ENCODE assay signal across 10 mouse cellular contexts in genomic region chr16:28140972-28141371, GRCm38 (mm10).
DNase-seq lines count a peak whose midpoint lies in the region; ATAC-seq lines count a peak whose summit lies in the region.
"Had no signal": no experiment of that assay in that cellular context is flagged by ENCODE, and none has a peak within 500 bp of the region (broad histone marks: within the 10 kb centered on the region; RNA-seq: fewer than 3 reads in every experiment).

No protein-coding gene starts in this region.

- no peaks in the 10 kb centered on the region for H3K36me3 ChIP-seq in forebrain, embryonic 14.5 days (ENCODE audit: control insufficient read depth, insufficient read depth, low read length)
- H3K36me3 ChIP-seq in forebrain, embryonic 13.5 days (ENCODE audit: poor library complexity, severe bottlenecking): no peaks in the 10 kb centered on the region
- H3K36me3 ChIP-seq in limb, embryonic 11.5 days (ENCODE audit: control insufficient read depth, insufficient read depth, low read length): no peaks in the 10 kb centered on the region
- H3K36me3 ChIP-seq in limb, embryonic 10.5 days: no peaks in the 10 kb centered on the region
- H3K36me3 ChIP-seq: heart, embryonic 13.5 days; liver, embryonic 15.5 days had no signal

- no peaks in the 10 kb centered on the region for H3K27me3 ChIP-seq in forebrain, embryonic 14.5 days (replicated peaks; ENCODE audit: control insufficient read depth, insufficient read depth, low read length)
- no peaks in the 10 kb centered on the region for H3K27me3 ChIP-seq in forebrain, embryonic 13.5 days
- H3K27me3 ChIP-seq in limb, embryonic 11.5 days (ENCODE audit: control insufficient read depth, insufficient read depth, low read length): no peaks in the 10 kb centered on the region
- H3K27me3 ChIP-seq in limb, embryonic 10.5 days (ENCODE audit: low read depth, poor library complexity, severe bottlenecking): no peaks in the 10 kb centered on the region
- H3K27me3 ChIP-seq: heart, embryonic 13.5 days; liver, embryonic 15.5 days had no signal

- 87% methylated on average over 3 of the region's 3 CpGs for WGBS in forebrain, embryonic 14.5 days
- WGBS in forebrain, embryonic 13.5 days: 93% methylated on average over 3 of the region's 3 CpGs
- 80% methylated on average over 3 of the region's 3 CpGs for WGBS in limb, embryonic 11.5 days
- 87% methylated on average over 3 of the region's 3 CpGs for WGBS in limb, embryonic 10.5 days

- no peak overlapping the region for H3K4me3 ChIP-seq in forebrain, embryonic 14.5 days (ENCODE audit: low read depth, low read length)
- H3K4me3 ChIP-seq in forebrain, embryonic 13.5 days: no peak overlapping the region
- no peak overlapping the region for H3K4me3 ChIP-seq in limb, embryonic 11.5 days (ENCODE audit: low read depth, low read length)
- H3K4me3 ChIP-seq in limb, embryonic 10.5 days: no peak overlapping the region
- H3K4me3 ChIP-seq: heart, embryonic 13.5 days; liver, embryonic 15.5 days had no signal

- ATAC-seq in forebrain, embryonic 14.5 days: peak; percentile 40; the same call in 1 of the 2 replicates
- ATAC-seq in forebrain, embryonic 13.5 days: no peak
- ATAC-seq in limb, embryonic 11.5 days (ENCODE audit: insufficient number of reproducible peaks, low FRiP score, low TSS enrichment, low read depth): no peak

- no peaks in the 10 kb centered on the region for H3K4me1 ChIP-seq in forebrain, embryonic 14.5 days (ENCODE audit: control insufficient read depth, insufficient read depth, low read length)
- no peaks in the 10 kb centered on the region for H3K4me1 ChIP-seq in forebrain, embryonic 13.5 days
- H3K4me1 ChIP-seq in limb, embryonic 11.5 days (ENCODE audit: control insufficient read depth, insufficient read depth, low read length): no peaks in the 10 kb centered on the region
- no peaks in the 10 kb centered on the region for H3K4me1 ChIP-seq in limb, embryonic 10.5 days
- H3K4me1 ChIP-seq: heart, embryonic 13.5 days; liver, embryonic 15.5 days had no signal

- H3K4me2 ChIP-seq in forebrain, embryonic 14.5 days (ENCODE audit: low read length): no peak overlapping the region
- no peak overlapping the region for H3K4me2 ChIP-seq in forebrain, embryonic 13.5 days
- no peak overlapping the region for H3K4me2 ChIP-seq in limb, embryonic 11.5 days (ENCODE audit: low read depth, severe bottlenecking)
- H3K4me2 ChIP-seq: heart, embryonic 13.5 days; liver, embryonic 15.5 days had no signal

- no peak overlapping the region for H3K27ac ChIP-seq in forebrain, embryonic 14.5 days (ENCODE audit: low read depth, low read length)
- H3K27ac ChIP-seq in forebrain, embryonic 13.5 days: no peak overlapping the region
- no peak overlapping the region for H3K27ac ChIP-seq in limb, embryonic 11.5 days (replicated peaks; ENCODE audit: low read depth, low read length)
- H3K27ac ChIP-seq in limb, embryonic 10.5 days: no peak overlapping the region
- H3K27ac ChIP-seq: heart, embryonic 13.5 days; liver, embryonic 15.5 days had no signal

- H3K9ac ChIP-seq in forebrain, embryonic 14.5 days (ENCODE audit: low read length): no peak overlapping the region
- no peak overlapping the region for H3K9ac ChIP-seq in forebrain, embryonic 13.5 days
- no peak overlapping the region for H3K9ac ChIP-seq in limb, embryonic 11.5 days (ENCODE audit: low read length)
- H3K9ac ChIP-seq: heart, embryonic 13.5 days; liver, embryonic 15.5 days had no signal

- peak; percentile 25 for DNase-seq in forebrain, embryonic 14.5 days (ENCODE audit: low spot score)
- peak; percentile 23 for DNase-seq in limb, embryonic 11.5 days (ENCODE audit: low spot score)
- DNase-seq in limb, embryonic 10.5 days (ENCODE audit: low spot score): no peak
- DNase-seq in ES-CJ7 (ENCODE audit: low read depth, low spot score): peak; percentile 22
- DNase-seq in cerebellum, postnatal 36 days: peak; percentile 16 to 17
- no peak for DNase-seq in yolk sac, embryonic 10.5 days (ENCODE audit: low spot score)
- no peak for DNase-seq in layer of hippocampus, postnatal 36 days

- H3K9me3 ChIP-seq in forebrain, embryonic 14.5 days (replicated peaks; ENCODE audit: control insufficient read depth, low read length): no peaks in the 10 kb centered on the region
- H3K9me3 ChIP-seq in forebrain, embryonic 13.5 days (replicated peaks): no peaks in the 10 kb centered on the region
- no peaks in the 10 kb centered on the region for H3K9me3 ChIP-seq in limb, embryonic 11.5 days (ENCODE audit: control insufficient read depth, low read length)
- no peaks in the 10 kb centered on the region for H3K9me3 ChIP-seq in limb, embryonic 10.5 days (replicated peaks)
- H3K9me3 ChIP-seq: heart, embryonic 13.5 days; liver, embryonic 15.5 days had no signal

Comparison
In these comparisons a context has a peak if more than half of its experiments do, and no peak if none do; other contexts are left out.
1. DNase-seq: peak in forebrain, embryonic 14.5 days (single experiment), limb, embryonic 11.5 days (single experiment), ES-CJ7 (single experiment) and cerebellum, postnatal 36 days (2 of 2); none in limb, embryonic 10.5 days (single experiment), yolk sac, embryonic 10.5 days (single experiment) and layer of hippocampus, postnatal 36 days (0 of 2).